Mouse (Mus musculus) cerebellum, postnatal 25 days (tissue): ENCODE data around the gene Acaca.

Experiments
- DNase-seq, 2 experiments: peaks; one replicate each; pipeline ENCODE4 v3.0.0; 2021; ENCODE audit warnings: mixed read lengths in 2 of 2

The Acaca gene

DNA sequence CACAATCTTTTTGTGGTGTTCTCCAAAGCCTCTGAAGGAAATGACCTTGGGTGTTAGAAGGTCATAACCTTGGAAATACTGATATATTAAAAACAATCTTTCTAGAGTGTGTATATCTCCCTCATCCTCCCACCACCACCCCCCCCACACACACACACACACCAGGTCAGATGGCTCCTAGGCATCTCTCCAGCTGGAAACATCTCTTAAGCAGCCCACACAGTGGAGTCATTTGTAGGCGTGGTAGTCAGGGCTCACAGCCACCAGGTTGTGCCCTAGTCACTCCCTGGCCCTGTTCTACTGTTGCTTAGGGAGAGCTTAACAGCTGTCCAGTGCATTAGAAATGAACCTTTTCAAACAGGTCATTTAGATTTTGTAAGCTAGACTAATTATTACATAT, 265.5 kb downstream of the Acaca start:
- no peak for DNase-seq

DNA sequence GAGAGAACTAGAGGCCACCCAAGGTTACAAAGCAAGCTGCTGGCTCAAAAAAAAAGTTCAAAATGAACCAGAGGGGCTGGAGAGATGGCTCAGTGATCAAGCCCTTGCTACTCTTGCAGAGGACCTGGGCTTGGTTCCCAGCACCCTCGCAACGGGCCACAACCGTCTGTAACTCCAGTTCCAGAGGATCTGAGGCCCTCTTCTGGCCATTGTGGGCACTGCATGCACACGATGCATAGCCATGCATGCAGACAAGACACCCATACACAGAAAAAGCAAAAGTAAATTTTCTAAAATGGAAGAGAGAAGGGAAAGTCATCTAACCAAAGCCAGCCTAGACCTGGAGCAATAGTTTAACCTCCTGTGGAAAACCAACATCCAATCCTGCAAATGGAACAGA, 277.3 kb downstream of the Acaca start:
- DNase-seq = no peak

DNA sequence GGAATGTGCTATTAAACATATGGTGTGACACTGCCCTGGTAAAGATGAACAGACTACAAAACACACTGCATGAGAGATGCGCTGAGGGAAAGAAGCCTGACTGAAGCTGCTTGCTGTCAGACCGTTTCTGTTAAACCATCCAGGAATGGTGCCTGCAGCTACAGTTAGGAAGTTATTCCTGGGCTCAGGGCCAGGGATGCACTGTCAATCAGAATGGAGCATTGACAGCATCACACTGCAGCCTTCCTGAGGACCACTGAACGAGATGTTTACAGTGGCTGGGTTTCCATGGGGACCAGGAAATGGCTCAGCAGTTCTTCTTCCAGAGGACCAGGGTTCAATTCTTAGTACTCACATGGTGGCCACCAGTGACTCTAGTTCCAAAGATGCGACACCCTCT, 280.9 kb downstream of the Acaca start:
- no peak for DNase-seq

DNA sequence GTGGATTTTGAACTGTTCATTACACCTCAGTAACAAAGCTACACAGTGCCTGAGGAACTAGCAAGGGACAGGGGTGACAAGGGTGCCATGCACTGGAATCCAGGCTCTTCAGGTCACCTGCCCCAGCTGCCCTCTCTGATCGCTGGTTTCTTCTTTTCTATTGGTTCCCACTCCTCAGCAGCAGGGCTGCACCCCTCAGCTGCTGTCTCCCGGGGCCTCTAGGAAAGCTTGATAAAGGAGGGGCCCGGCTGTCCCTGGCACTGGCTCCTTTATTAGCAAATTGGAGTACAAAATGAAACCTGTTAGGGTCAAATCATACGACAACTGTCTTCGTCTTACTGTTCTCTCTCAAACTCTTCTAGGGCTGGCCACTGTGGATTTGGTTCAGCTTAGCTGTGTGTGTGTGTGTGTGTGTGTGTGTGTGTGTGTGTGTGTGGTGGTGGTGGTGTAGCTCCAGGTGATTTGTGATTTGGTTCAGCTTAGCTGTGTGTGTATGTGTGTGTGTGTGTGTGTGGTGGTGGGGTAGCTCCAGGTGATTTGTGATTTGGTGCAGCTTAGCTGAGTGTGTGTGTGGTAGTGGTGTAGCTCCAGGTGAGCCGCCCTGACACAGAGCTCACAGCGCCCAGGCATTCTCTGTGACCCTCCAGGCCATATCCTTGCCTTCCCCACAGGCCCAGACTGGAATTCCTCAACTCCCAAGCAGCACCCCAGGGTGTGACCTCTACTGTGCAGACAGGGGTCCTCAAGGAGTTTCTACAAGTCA, 281.6 kb downstream of the Acaca start:
- DNase-seq = no peak

DNA sequence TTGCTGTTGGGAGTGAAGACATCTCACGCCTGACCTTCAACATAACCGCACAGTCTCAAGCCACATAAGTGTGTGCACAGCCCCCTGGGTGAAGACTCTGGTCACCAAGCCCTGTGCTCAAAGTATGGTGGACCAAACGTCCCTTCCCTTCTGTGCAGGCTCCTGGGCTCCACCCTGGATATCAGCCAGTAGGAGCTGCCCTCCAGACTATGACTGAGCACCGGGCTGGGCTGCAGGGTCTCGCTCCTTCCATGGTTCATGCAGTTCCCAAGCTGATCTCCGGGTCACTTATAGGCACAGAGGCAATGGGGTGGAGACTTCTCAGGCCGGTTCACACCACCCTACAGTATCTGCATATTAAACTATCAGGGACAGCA, 282.2 kb downstream of the Acaca start:
- no peak for DNase-seq

DNA sequence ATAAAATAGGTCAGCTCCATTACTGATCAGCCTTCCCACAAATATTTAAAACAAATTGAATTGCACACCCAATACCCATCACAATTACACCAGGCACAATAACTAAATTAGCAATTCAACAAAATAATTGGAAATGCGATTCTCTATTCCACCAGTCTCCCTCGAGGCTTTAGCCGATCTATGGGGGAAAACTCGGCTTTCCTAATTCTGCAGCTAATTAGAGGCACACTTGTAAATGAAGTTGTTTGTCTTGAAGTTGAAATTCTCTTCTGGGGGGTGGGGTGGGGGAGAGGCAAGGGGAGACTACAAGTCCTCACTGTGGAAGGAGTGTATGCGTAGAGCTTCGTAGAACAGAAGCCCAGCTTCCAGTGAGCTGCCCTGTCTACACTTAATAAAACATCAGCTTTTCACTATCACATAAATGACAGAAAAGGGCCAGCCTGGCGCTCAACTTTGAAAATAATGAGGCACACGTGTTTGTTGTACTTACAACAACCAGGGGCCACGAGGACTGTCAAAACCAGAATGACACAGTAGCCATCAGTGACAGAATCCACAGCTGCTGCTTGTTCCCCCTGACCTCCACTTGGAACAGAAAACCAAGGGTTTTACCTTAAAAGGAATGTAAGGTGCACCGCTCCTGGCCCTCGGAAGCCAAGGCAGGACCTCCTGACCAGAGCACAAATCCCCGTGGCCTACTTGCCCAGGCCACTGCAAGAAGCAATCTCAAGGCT, 282.9 kb downstream of the Acaca start:
- DNase-seq = no peak

DNA sequence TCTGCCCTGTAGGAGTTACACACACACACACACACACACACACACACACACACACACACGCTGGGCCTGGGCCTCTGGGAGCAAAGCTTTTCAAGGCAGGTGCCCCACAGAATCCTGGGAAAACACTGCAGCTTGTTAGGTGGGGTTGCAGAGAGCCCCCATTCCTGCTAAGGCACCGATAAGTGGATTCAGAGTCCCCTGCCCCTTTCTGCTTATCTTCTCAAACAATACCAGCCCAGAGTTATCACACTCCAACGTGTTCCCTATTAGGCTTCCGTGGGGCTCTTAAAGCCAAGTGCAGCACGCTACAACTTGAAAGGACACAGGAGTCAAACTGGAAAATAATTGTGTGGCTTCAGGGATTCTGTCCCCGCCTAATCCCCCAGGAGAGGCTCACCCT, 283.6 kb downstream of the Acaca start:
- no peak for DNase-seq

DNA sequence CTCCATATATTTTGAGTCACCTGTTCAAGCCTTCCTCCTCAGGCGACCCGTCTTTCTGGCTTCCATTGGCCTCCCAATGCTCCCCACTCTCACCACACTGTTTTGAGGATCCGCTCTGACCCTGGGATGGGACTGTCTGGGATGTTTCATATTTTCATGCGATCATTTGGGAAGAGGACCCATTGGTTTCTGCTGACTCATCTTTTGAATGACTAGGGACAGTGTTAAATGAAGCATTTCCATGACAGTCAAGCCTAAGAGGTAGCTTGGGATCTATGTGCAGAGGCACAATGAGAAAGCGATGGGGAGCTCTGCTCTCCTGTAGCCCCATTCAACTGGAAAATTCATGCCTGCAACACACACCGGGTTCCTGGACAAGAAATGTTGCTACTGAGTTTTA, 291.3 kb downstream of the Acaca start:
- DNase-seq = no peak

DNA sequence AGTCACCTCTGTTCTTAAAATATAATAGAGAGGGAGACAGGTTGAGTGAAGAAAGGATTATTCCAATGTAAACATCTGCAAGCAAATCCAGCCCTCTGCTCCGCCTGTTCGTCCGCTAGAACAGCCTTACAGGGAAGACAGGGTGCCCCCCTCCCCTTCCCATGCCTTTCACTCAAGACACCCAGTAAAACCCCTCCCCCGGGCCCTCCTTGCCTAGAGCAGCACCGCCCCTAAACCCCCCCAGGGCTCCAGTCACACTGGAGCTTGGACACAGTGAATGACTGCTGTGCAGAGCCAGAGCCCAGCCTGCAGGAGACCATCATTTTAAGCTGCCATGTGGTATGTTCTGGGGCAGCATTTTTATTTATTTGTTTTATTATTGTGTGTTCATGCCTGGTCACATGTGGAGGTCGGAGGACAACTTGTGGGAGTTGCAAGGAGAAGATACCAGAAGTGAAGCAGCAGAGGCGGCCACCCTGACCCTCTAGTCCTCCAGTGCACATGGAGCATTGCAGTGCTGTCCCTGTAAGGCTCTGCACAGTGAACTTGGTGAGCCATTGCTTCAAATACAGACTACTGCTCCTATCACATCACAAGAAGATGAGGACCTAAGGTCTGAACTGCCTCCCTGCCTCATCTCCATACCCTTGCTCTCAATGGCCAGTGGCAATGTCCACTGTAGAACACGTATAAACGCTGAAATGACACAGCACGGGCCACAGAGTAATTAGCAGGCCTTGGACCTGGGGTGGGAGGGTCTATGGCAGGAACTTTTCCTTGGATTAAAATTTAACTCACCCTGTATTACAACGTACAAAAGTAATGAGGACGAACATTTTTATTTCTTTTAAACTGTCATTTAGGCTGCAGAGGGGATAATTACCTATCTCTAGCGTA, 296.5 kb downstream of the Acaca start:
- no peak for DNase-seq

DNA sequence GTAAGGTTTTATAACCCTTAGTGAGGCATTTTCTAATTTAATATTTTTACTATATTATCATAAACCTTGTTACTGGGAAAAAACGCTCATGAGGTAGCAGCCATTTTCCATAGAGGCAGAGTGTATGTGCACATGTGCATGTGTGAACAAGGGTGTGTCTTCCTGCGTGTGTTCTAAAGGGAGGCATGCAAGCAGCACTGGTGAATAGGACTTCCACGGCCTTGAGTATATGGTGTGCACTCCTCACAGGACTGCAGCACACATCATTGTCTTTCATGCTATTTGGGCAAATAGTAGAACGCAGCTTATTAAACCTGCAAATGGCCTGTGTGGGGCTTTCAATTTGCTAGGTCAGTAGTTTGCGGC, 297.1 kb downstream of the Acaca start:
- no peak for DNase-seq

DNA sequence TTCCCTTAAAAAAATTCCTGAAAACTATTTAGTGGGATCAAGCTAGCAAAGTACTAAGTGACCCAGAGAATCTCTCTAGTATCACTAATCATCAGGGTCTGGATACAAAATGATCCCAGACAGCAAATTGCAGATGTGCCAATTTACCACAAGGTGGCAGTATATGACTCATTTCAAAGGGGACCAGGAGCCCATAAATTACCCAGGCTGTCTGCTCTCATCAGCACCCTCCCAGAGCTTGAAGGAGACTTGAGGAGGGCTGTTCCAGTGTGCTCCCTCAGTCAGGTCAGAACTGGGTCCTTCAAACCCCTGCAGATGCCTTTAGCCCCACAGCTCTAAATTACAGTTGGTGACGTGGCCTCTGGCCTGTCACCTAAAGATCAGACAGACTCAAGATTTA, 300.1 kb downstream of the Acaca start:
- DNase-seq = peak; percentile 53 to 54

DNA sequence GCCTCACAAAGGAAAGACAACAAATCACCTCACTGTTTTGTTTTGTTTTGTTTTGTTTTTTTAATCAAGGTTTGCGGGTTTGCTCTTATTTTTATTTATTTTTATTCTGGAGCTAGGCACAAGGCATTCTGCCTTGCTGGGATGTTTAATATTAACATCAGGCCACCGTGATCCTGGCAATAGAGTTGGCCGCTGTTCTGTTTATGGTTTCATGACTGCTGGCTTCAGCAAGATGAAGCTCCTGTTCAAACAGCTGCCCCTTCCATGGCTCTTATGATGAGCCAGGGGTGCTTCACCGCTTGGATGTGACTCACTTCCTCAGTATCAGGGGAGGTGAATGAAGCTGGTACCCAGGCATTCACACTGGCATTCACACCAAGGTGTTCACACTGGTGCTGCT, 300.9 kb downstream of the Acaca start:
- DNase-seq = no peak

DNA sequence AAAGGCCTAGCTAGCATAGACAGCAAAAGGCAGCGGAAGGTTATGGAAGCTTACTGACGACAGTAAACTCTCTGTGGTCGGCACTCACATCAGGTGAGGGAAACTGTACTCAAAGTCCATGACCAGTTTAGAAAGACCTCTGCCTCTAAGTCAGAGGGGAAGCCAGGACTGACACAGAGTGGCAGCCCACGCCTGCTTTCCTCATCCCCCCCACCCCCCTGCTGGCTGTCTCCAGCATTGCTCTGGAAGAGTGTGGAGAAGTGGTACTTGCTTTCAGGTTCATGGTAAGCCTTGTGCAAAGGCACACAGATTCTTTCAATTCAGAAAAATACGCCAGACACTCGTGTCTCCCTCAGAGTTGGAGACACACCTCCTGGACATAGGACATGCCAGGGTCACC, 305.4 kb downstream of the Acaca start:
- DNase-seq = no peak

DNA sequence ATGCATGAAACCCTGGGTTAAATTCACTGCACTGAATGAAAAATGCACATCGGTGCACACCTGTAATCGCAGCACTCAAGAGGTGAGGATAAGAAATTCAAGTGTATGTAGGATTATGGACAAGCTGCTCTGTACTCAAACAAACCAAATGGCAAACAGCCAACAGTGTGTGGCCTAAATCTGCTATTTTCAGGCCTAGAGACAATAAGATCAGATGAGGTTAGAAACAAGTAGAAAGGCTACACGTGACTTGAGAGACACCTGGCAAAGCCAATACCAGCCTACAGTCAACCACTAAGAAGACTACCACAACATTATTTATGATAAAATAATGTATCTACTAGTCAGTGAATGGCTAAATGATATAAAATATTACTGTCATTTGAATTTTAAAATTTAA, 310.9 kb downstream of the Acaca start:
- DNase-seq = peak; percentile 16 to 38

DNA sequence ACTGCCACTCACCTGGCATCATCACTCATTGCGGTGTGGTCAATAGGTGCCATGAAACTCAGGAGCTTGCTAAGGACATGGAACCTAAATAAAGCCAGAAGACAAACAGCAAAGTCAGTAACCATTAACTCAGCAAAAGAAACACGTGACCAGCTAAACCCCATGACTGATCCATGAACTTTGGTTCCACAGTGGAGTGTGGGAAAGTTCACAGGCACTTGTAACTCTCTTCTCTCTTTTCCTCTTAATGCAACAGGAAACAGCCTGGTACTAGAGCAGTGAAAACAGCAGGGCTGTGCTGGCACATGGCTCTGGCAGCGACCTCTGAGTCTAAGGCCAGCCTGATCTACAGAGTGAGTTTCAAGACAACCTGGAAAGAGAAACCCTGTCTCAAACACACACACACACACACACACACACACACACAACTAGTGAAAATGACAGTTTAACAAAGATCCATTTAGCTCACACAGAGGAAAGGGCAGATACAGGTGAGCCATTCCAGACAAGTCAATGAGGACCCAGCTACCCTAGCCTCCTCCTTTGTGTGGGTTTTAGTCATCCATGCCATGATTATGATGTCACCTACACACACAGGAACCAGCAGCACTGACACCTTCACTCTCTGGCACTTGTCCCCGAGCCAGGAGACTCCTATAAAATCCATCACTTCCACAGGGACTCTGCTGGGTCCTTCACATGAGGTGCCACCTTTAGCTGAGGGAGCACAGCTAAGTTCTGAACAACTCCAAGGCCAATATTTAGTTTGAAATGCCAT, 313.3 kb downstream of the Acaca start:
- no peak for DNase-seq
